Comparison of ENCODE assay signal across 9 mouse cellular contexts in genomic region chr4:120650208-120650592, GRCm38 (mm10). TPM values are rescaled to one million over a fixed set of nuclear protein-coding genes. Genes with fewer than 3 reads are reported as not detected.
DNase-seq lines count a peak whose midpoint lies in the region; ATAC-seq lines count a peak whose summit lies in the region.
"Had no signal": no experiment of that assay in that cellular context is flagged by ENCODE, and none has a peak within 500 bp of the region (broad histone marks: within the 10 kb centered on the region; RNA-seq: fewer than 3 reads in every experiment).

No protein-coding gene starts in this region.

- peak; percentile 46 for DNase-seq in cerebellum, adult 9-10 months
- no peak for DNase-seq in cerebellum, adult 11-12 months
- no peak for DNase-seq in MN1 (ENCODE audit: low spot score)
- no peak for DNase-seq in frontal cortex, postnatal 25 days (ENCODE audit: low spot score in 2 of 2)
- DNase-seq: B cell, adult 2 months had no signal

- peaks cover 86% of the 10 kb centered on the region for H3K27me3 ChIP-seq in megakaryocyte, embryonic 14.5 days (replicated peaks)
- peaks cover 62% of the 10 kb centered on the region for H3K27me3 ChIP-seq in limb, embryonic 13.5 days
- peaks cover 23% of the 10 kb centered on the region for H3K27me3 ChIP-seq in stomach, embryonic 16.5 days (ENCODE audit: control insufficient read depth, insufficient read depth, low read length)

- H3K4me1 ChIP-seq in megakaryocyte, embryonic 14.5 days, result peaks cover 17% of the 10 kb centered on the region
- H3K4me1 ChIP-seq in limb, embryonic 13.5 days, result peaks cover 12% of the 10 kb centered on the region
- no peaks in the 10 kb centered on the region for H3K4me1 ChIP-seq in stomach, embryonic 16.5 days (ENCODE audit: control insufficient read depth, insufficient read depth, low read length)

- peak overlapping the region; percentile 83 for H3K4me2 ChIP-seq in limb, embryonic 13.5 days (replicated peaks)
- peak overlapping the region; percentile 69 for H3K4me2 ChIP-seq in stomach, embryonic 16.5 days (ENCODE audit: low read depth, low read length)

- H3K4me3 ChIP-seq in megakaryocyte, embryonic 14.5 days (replicated peaks), result peak overlapping the region; percentile 85
- H3K4me3 ChIP-seq in limb, embryonic 13.5 days, result peak overlapping the region; percentile 48; the same call in 1 of the 2 replicates
- H3K4me3 ChIP-seq in stomach, embryonic 16.5 days (replicated peaks; ENCODE audit: low read length), result peak overlapping the region; percentile 49

- 25% methylated on average over 7 of the region's 7 CpGs for WGBS in limb, embryonic 13.5 days
- WGBS in stomach, embryonic 16.5 days, result 25% methylated on average over 7 of the region's 7 CpGs

- no peak overlapping the region; the same call in 1 of the 2 replicates for H3K9ac ChIP-seq in limb, embryonic 13.5 days
- H3K9ac ChIP-seq in stomach, embryonic 16.5 days (ENCODE audit: low read length), result no peak overlapping the region

- ATAC-seq in megakaryocyte, adult 5-6 weeks (ENCODE audit: poor library complexity, severe bottlenecking), result no peak
- ATAC-seq in limb, embryonic 13.5 days (ENCODE audit: low FRiP score, low read depth), result no peak
- ATAC-seq in stomach, embryonic 16.5 days (ENCODE audit: insufficient read depth, low FRiP score), result no peak

- no peak overlapping the region for H3K27ac ChIP-seq in limb, embryonic 13.5 days
- H3K27ac ChIP-seq in stomach, embryonic 16.5 days (ENCODE audit: low read length), result no peak overlapping the region

- no peaks in the 10 kb centered on the region for H3K36me3 ChIP-seq in megakaryocyte, embryonic 14.5 days (replicated peaks; ENCODE audit: low read length)
- no peaks in the 10 kb centered on the region for H3K36me3 ChIP-seq in limb, embryonic 13.5 days
- H3K36me3 ChIP-seq in stomach, embryonic 16.5 days (ENCODE audit: control insufficient read depth, insufficient read depth, low read length), result no peaks in the 10 kb centered on the region

- peaks cover 22% of the 10 kb centered on the region for H3K9me3 ChIP-seq in megakaryocyte, embryonic 14.5 days
- H3K9me3 ChIP-seq in limb, embryonic 13.5 days, result peaks cover 4% of the 10 kb centered on the region
- H3K9me3 ChIP-seq in stomach, embryonic 16.5 days (replicated peaks; ENCODE audit: control insufficient read depth, low read length), result no peaks in the 10 kb centered on the region

RNA-seq across cellular contexts. Expression of gene Cited4, which starts 16.2 kb away (rescaled TPM):
- polyA plus RNA-seq in megakaryocyte, embryonic 14.5 days (2012; ENCODE audit: insufficient read depth, low replicate concordance), result 91.8 and 174 TPM in 2 replicates
- total RNA-seq in megakaryocyte, adult 5-6 weeks (2015), result 0.65 and 1.1 TPM in 2 replicates
- total RNA-seq in megakaryocyte, adult 5-6 weeks (2017), result 0.33 and 1.6 TPM in 2 replicates
- 1.7 and 2.6 TPM in 2 replicates for polyA plus RNA-seq in limb, embryonic 13.5 days (2015; fragmentation: Nextera tagmentation; extraction: Ambion mirVana)
- polyA plus RNA-seq in stomach, embryonic 16.5 days (2015; fragmentation: Nextera tagmentation; extraction: Ambion mirVana), result 3.0 and 4.0 TPM in 2 replicates

Comparison
In these comparisons a context has a peak if more than half of its experiments do, and no peak if none do; other contexts are left out.
1. RNA of gene Cited4, which starts 16.2 kb away (polyA plus RNA-seq): 91.8 to 174 TPM in megakaryocyte, embryonic 14.5 days; 3.0 to 4.0 TPM in stomach, embryonic 16.5 days and 1.7 to 2.6 TPM in limb, embryonic 13.5 days; every median in the first group is over 10 times any median in the second.
2. Peak in every context shown above with its lines, with median percentiles within 50 percentile points of each other: H3K4me3 ChIP-seq.